Mouse (Mus musculus) common myeloid progenitor, adult 5-6 weeks (primary cell): ENCODE results near the gene Fbxw7. TPM values are rescaled to one million over a fixed set of nuclear protein-coding genes. Genes with fewer than 3 reads are reported as not detected.

ENCODE experiments used
- ATAC-seq: replicated peaks from 2 replicates; pipeline ENCODE4 v1.8.0; 2016; ENCODE audit warnings: low read depth, mild to moderate bottlenecking, moderate TSS enrichment, inconsistent platforms; ENCODE audit not compliant: poor library complexity, severe bottlenecking
- total RNA-seq: library from RNA; stranded (forward); fragments of 200-1000, 187-1606 nt; gene quantifications from 2 replicates; pipeline ENCODE4 v1.2.3, GENCODE M21; 2017

Gene Fbxw7
- total RNA-seq, 1 experiment from 2014 or later = 20.3 TPM

DNA sequence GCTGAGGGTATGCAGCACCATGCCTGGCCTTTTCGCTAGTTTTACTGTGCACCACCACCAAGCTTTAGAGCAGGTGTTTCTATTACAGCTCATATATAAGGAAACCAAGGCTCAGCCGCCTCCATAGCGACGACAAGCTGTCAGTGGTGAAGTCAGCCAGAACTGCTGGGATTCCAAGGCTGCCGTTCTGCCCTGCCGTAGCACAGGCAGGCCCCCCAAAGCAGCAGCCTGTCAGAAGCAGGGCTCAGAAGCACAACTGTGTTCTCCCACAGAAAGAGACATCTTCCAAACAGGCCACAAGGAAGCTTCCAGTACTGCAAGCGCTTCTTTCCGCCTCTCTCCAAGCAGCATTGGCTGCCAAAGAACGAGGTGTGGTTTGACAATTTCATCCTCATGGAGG, 200.6 kb downstream of the Fbxw7 start:
- ATAC-seq = no peak

DNA sequence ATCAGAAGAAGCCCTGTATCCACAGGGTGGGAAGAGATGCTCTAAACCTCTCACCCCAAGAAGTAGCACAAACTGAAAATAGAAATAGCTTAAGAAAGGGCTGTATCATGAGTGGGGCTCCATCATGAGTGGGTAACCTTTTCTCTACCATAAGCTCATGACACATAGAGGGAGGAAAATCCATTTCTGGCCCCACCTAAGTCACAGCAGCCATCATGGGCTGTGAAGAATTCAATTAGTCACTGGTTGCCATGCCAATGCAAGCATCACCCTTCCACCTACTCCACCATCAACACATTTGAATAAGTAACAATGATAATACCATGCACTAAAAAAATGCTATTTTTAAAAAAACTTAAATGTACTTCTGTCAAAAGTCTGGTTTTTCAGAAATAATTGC, 205.1 kb downstream of the Fbxw7 start:
- no peak for ATAC-seq

DNA sequence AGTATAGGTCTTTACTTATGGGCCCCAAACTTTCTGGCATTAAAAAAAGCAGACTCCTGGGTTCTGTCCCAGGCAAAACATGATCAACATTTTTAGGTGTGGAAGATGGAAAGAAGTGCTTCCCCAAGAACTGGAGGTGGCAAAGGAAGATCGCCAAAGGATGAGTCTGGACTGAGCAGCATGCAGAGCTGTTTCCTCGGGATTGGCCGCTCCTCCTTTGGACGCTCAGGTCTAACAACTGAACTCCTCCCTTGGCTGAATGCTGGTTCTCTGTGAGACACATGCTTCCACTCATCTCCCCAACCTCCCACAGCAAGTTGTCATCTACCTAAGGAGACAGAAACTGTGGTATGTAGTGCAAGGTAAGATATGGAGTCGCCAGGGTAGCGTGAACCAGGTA, 206.7 kb downstream of the Fbxw7 start:
- ATAC-seq = no peak

DNA sequence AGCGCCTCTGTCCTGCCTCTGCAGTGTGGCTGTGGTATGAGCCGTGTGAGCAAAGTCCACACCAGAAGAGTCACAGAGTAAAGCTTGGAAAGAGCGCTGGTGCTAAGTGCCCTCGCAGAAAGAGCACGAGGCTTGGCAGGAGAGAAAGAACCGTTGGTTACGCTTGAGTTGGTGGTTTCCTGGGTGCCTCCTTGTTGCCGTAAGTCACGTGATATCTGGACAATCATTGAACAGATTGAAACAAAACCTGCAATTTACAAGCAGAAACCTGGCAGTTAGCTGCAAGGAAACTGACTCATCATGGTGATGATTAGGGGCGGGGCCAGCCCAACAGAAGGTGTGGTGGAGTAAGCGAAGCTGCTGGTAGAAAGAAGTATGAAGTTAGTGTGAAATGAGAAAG, 207.7 kb downstream of the Fbxw7 start:
- ATAC-seq = peak; percentile 56

DNA sequence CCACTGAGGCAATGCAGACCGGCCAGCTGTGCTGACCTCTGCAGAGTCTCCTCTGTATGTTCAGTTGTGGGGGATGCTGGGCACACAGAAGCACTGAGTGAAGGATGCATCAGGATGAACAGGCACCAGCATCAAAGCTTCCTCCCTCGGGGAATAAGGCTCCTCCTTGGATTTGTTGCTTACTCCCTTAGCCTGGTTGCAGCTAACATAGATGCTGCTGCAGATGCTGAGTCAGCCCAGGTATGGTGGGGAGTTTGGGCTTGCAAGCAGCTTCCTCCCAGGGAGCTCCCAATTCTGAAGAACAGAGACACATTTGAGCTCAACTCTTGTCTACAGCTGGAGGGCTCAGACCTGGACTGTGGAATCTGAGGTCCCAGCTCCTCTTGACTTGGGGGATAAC, 209.2 kb downstream of the Fbxw7 start:
- no peak for ATAC-seq

GRCm38 (mm10) chr3:85024817-85025705, 210.0 kb downstream of the Fbxw7 start:
- no peak for ATAC-seq

Other genes starting within 250 kb of the Fbxw7 start
- 32.2 and 43.4 TPM in 2 replicates for gene Arfip1, start 232.6 kb upstream of the Fbxw7 start, total RNA-seq
- gene Tigd4, start 221.7 kb upstream of the Fbxw7 start, total RNA-seq = not detected in 2 replicates
- gene Tmem154, start 149.1 kb upstream of the Fbxw7 start, total RNA-seq = 2.4 and 3.2 TPM in 2 replicates